Mouse (Mus musculus): ENCODE measurements at regions not wholly inside any gene's neighbourhood (a gene's known extent, or its start where the extent isn't known, plus 50 kb on each side); places are given as distances from the start of the nearest gene placed in this dataset.

- no peak overlapping the region for H3K9ac ChIP-seq (replicated peaks; ENCODE audit: low read depth)
- no peak for ATAC-seq
- TF ChIP-seq CTCF (IDR thresholded peaks at IDR 0.05) (no peak), EP300 (IDR thresholded peaks at IDR 0.05) (no peak)
Measured at GRCm38 (mm10) chr2:143332071-143332470, 213.9 kb upstream of the Pcsk2 start.

GRCm38 (mm10) chr2:143340364-143340763 is 205.6 kb upstream of the Pcsk2 start:
- Histone ChIP-seq H3K36me3 (ENCODE audit: insufficient read depth, low read length) (no peaks in the 10 kb centered on the region), H3K4me2 (replicated peaks; ENCODE audit: low read depth, low read length) (no peak overlapping the region), H3K4me1 (ENCODE audit: insufficient read depth, low read depth, low read length) (no peaks in the 10 kb centered on the region), H3K4me3 (ENCODE audit: low read depth, low read length) (no peak overlapping the region), H3K27ac (ENCODE audit: low read length) (no peak overlapping the region), H3K27me3 (replicated peaks; ENCODE audit: insufficient read depth, low read length) (no peaks in the 10 kb centered on the region), H3K9ac (replicated peaks; ENCODE audit: low read depth) (no peak overlapping the region), H3K9me3 (ENCODE audit: low read length) (no peaks in the 10 kb centered on the region)
- 69% methylated on average over 5 of the region's 5 CpGs for WGBS
- ATAC-seq (no peak), DNase-seq (ENCODE audit: low spot score) (no peak)
- no peak for TF ChIP-seq EP300 (IDR thresholded peaks at IDR 0.05)
- TF ChIP-seq CTCF (IDR thresholded peaks at IDR 0.05) = no peak

More at GRCm38 (mm10) chr2:143332071-143332470, 213.9 kb upstream of the Pcsk2 start:
- DNase-seq (ENCODE audit: low spot score) = no peak
- H3K4me1 ChIP-seq (ENCODE audit: insufficient read depth, low read depth, low read length) = no peaks in the 10 kb centered on the region
- no peak overlapping the region for H3K4me2 ChIP-seq (replicated peaks; ENCODE audit: low read depth, low read length)
- H3K27ac ChIP-seq (ENCODE audit: low read length) = no peak overlapping the region
- no peaks in the 10 kb centered on the region for H3K27me3 ChIP-seq (replicated peaks; ENCODE audit: insufficient read depth, low read length)
- no peaks in the 10 kb centered on the region for H3K36me3 ChIP-seq (ENCODE audit: insufficient read depth, low read length)
- H3K9me3 ChIP-seq (ENCODE audit: low read length) = no peaks in the 10 kb centered on the region
- no peak overlapping the region for H3K4me3 ChIP-seq (ENCODE audit: low read depth, low read length)

GRCm38 (mm10) chr2:143364193-143364592 is 181.8 kb upstream of the Pcsk2 start:
- no peak overlapping the region for H3K9ac ChIP-seq (replicated peaks; ENCODE audit: low read depth)
- no peak for DNase-seq (ENCODE audit: low spot score)
- 77% methylated on average over 6 of the region's 6 CpGs for WGBS

GRCm38 (mm10) chr2:143365976-143366375 is 180.0 kb upstream of the Pcsk2 start:
- DNase-seq (ENCODE audit: low spot score) = no peak
- 79% methylated on average over 5 of the region's 5 CpGs for WGBS
- TF ChIP-seq CTCF (IDR thresholded peaks at IDR 0.05) = no peak
- no peak for TF ChIP-seq EP300 (IDR thresholded peaks at IDR 0.05)

More at GRCm38 (mm10) chr2:143364193-143364592, 181.8 kb upstream of the Pcsk2 start:
- Histone ChIP-seq H3K9me3 (ENCODE audit: low read length) (no peaks in the 10 kb centered on the region), H3K36me3 (ENCODE audit: insufficient read depth, low read length) (no peaks in the 10 kb centered on the region), H3K27me3 (replicated peaks; ENCODE audit: insufficient read depth, low read length) (no peaks in the 10 kb centered on the region), H3K4me2 (replicated peaks; ENCODE audit: low read depth, low read length) (no peak overlapping the region), H3K4me1 (ENCODE audit: insufficient read depth, low read depth, low read length) (no peaks in the 10 kb centered on the region), H3K4me3 (ENCODE audit: low read depth, low read length) (no peak overlapping the region), H3K27ac (ENCODE audit: low read length) (no peak overlapping the region)
- no peak for ATAC-seq
- TF ChIP-seq EP300 (IDR thresholded peaks at IDR 0.05) (no peak), CTCF (IDR thresholded peaks at IDR 0.05) (no peak)

More at GRCm38 (mm10) chr2:143365976-143366375, 180.0 kb upstream of the Pcsk2 start:
- no peak overlapping the region for H3K27ac ChIP-seq (ENCODE audit: low read length)
- H3K4me3 ChIP-seq (ENCODE audit: low read depth, low read length) = no peak overlapping the region
- H3K9me3 ChIP-seq (ENCODE audit: low read length) = no peaks in the 10 kb centered on the region
- no peaks in the 10 kb centered on the region for H3K4me1 ChIP-seq (ENCODE audit: insufficient read depth, low read depth, low read length)
- no peaks in the 10 kb centered on the region for H3K27me3 ChIP-seq (replicated peaks; ENCODE audit: insufficient read depth, low read length)
- no peak overlapping the region for H3K4me2 ChIP-seq (replicated peaks; ENCODE audit: low read depth, low read length)
- ATAC-seq = no peak
- no peaks in the 10 kb centered on the region for H3K36me3 ChIP-seq (ENCODE audit: insufficient read depth, low read length)
- no peak overlapping the region for H3K9ac ChIP-seq (replicated peaks; ENCODE audit: low read depth)
